Mouse (Mus musculus) kidney, postnatal 0 days (tissue): ENCODE data around the gene Ankrd11. TPM values are rescaled to one million over a fixed set of nuclear protein-coding genes. Genes with fewer than 3 reads are reported as not detected.

Experiments used
- ATAC-seq: fragments of 200-750 bp; cut with Nextera tagmentation; replicated peaks from 2 replicates; pipeline ENCODE4 v1.8.0; 2017; ENCODE audit warnings: low read depth, moderate number of reproducible peaks, moderate TSS enrichment, moderate library complexity; ENCODE audit not compliant: low FRiP score
- DNase-seq: peaks from one replicate; pipeline ENCODE4 v3.0.0-alpha.2; 2016; ENCODE audit warnings: low spot score
- H3K27ac ChIP-seq: fragments of 300-500 bp; sonication (generic); 2 replicates; pipeline ENCODE4 v1.5.1; 2014; ENCODE audit warnings: mild to moderate bottlenecking
- H3K27me3 ChIP-seq: fragments of 300-500 bp; sonication (generic); 2 replicates; pipeline ENCODE4 v1.6.1; 2014; ENCODE audit warnings: low read length, mixed read lengths; ENCODE audit not compliant: insufficient read depth
- H3K36me3 ChIP-seq: fragments of 300-500 bp; sonication (generic); 2 replicates; pipeline ENCODE4 v1.6.1; 2014; ENCODE audit warnings: low read length, mixed read lengths; ENCODE audit not compliant: insufficient read depth
- H3K4me1 ChIP-seq: fragments of 300-500 bp; sonication (generic); replicated peaks from 2 replicates; pipeline ENCODE4 v1.6.1; 2014; ENCODE audit warnings: antibody characterized with exemption, low read length, mixed read lengths; ENCODE audit not compliant: insufficient read depth
- H3K4me2 ChIP-seq: fragments of 300-500 bp; sonication (generic); 2 replicates; pipeline ENCODE4 v1.6.1; 2014; ENCODE audit warnings: mild to moderate bottlenecking, low read length, moderate library complexity, mixed read lengths
- H3K4me3 ChIP-seq: fragments of 300-500 bp; sonication (generic); replicated peaks from 2 replicates; pipeline ENCODE4 v1.5.1; 2014; ENCODE audit warnings: low read depth, low read length
- H3K9ac ChIP-seq: fragments of 300-500 bp; sonication (generic); 2 replicates; pipeline ENCODE4 v1.6.1; 2014; ENCODE audit warnings: low read depth, low read length
- H3K9me3 ChIP-seq: fragments of 300-500 bp; sonication (generic); replicated peaks from 2 replicates; pipeline ENCODE4 v1.6.1; 2016; ENCODE audit warnings: low read length, inconsistent platforms, mixed read lengths
- CTCF ChIP-seq: IDR thresholded peaks from 2 replicates; pipeline ENCODE4 v1.5.1; 2016; ENCODE audit warnings: antibody characterized with exemption, low read depth, mild to moderate bottlenecking, moderate library complexity
- WGBS: fragments of 180-500 bp; shearing (Covaris S2); extraction: QIAGEN DNeasy Blood & Tissue Kit; methylation state at CpG from one replicate; pipeline ENCODE4 v1.1.7; 2014; 5-methylcytosine and 5-hydroxymethylcytosine counted together
- polyA plus RNA-seq: library from polyadenylated mRNA; unstranded; fragments of >200 nt; fragmentation: Nextera tagmentation; extraction: Ambion mirVana; gene quantifications from 2 replicates; pipeline ENCODE4 v1.2.1, GENCODE M21; 2015

Gene Ankrd11
- polyA plus RNA-seq, 1 experiment from 2014 or later, result 57.9 TPM

- Histone ChIP-seq H3K4me1 (peaks cover 18% of the 10 kb centered on the region), H3K9me3 (no peaks in the 10 kb centered on the region), H3K36me3 (no peaks in the 10 kb centered on the region), H3K9ac (peak overlapping the region; percentile 100), H3K27ac (peak overlapping the region; percentile 99), H3K4me3 (peak overlapping the region; percentile 99), H3K4me2 (peak overlapping the region; percentile 68), H3K27me3 (no peaks in the 10 kb centered on the region)
- DNase-seq (no peak), ATAC-seq (0 out of 2 replicates have a peak, but pooled peaks have one; percentile 0)
- TF ChIP-seq CTCF, result no peak
- whole genome bisulfite sequencing, result under 1% methylated on average over 54 of the region's 60 CpGs
Measured at GRCm38 (mm10) chr8:123041774-123042105, 337 bp downstream of the Ankrd11 start.

DNA sequence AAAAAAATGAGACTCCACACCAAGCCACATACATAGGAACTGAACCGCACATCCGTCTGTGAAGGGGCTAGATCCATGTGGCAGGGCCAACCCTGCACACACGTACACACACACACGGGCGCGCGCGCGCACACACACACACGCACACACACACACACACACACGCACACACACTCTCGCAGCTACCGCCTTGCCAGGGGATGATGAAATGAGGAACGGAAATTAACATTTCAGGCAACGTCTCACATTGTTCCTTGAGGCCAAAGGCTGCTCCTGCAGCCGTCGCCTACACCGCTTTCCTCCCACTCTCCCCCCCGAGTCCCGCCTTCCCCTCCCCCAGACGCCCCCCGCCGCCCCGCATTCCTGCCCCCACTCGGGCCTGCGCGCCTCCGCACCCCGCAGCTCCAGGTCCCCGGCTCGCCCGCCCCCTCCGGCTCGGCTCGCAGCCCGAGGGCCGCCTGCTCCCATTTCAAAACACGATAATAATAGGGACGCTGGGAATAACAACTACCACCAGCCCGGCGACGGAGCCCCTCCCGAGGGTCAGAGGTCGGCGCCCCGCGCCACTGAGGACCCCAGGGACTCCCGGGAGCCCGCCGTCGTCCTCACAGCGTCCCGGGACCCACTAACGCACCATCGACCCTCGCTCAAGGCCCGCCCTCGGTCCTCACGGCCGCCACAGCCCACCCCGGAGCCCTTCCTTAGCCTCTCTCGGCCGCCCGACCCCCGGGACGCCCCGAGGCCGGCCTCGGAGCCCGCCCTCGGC is 886 bp downstream of the Ankrd11 start:
- no peak; the same call in 1 of the 2 replicates for TF ChIP-seq CTCF
- peak overlapping the region; percentile 99 for H3K4me3 ChIP-seq
- no peaks in the 10 kb centered on the region for H3K36me3 ChIP-seq
- H3K4me2 ChIP-seq, result peak overlapping the region; percentile 68
- peak overlapping the region; percentile 99 for H3K27ac ChIP-seq
- no peaks in the 10 kb centered on the region for H3K9me3 ChIP-seq
- DNase-seq (peak; percentile 79), ATAC-seq (0 out of 2 replicates have a peak, but pooled peaks have one; percentile 1)
- under 1% methylated on average over 65 of the region's 71 CpGs for WGBS
- H3K4me1 ChIP-seq, result peaks cover 18% of the 10 kb centered on the region
- peak overlapping the region; percentile 100 for H3K9ac ChIP-seq
- H3K27me3 ChIP-seq, result no peaks in the 10 kb centered on the region

GRCm38 (mm10) chr8:123040110-123040650 is 1.9 kb downstream of the Ankrd11 start:
- Histone ChIP-seq H3K36me3 (no peaks in the 10 kb centered on the region), H3K4me2 (peak overlapping the region; percentile 68), H3K27ac (0 out of 2 replicates have a peak overlapping the region, but pooled peaks have one; percentile 99), H3K4me3 (peak overlapping the region; percentile 99; the same call in 1 of the 2 replicates), H3K4me1 (peaks cover 24% of the 10 kb centered on the region), H3K9ac (peak overlapping the region; percentile 25; the same call in 1 of the 2 replicates), H3K9me3 (no peaks in the 10 kb centered on the region), H3K27me3 (no peaks in the 10 kb centered on the region)
- no peak for TF ChIP-seq CTCF
- peak; percentile 76 for DNase-seq
- WGBS, result 7% methylated on average over 4 of the region's 4 CpGs
- ATAC-seq, result no peak

- 60% methylated on average over 11 of the region's 11 CpGs for WGBS
- Histone ChIP-seq H3K36me3 (no peaks in the 10 kb centered on the region), H3K27me3 (no peaks in the 10 kb centered on the region), H3K4me1 (peaks cover 24% of the 10 kb centered on the region), H3K4me3 (no peak overlapping the region), H3K4me2 (peak overlapping the region; percentile 68), H3K27ac (0 out of 2 replicates have a peak overlapping the region, but pooled peaks have one; percentile 99), H3K9ac (peak overlapping the region; percentile 25; the same call in 1 of the 2 replicates), H3K9me3 (no peaks in the 10 kb centered on the region)
- no peak for ATAC-seq
- no peak for DNase-seq
- TF ChIP-seq CTCF, result no peak
Measured at GRCm38 (mm10) chr8:123039376-123040109, 2.5 kb downstream of the Ankrd11 start.

DNA sequence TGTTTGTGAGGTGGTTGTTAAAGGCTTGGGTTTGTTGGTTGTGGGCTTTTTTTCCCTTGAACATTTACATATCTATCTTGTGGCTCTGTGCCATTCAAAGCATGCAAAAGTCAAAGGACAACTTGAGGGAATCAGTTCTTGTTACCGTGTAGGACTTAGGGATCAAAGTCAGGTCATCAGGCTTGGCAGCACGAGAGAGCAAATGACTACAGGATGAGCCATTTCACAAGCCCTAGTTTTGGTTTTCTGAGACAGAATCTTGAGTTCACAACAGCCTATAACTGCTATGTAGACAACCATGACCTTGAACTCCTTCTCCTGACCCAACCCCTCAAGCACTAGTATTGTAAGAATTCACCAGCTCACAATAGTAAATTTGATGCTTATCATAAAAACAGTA is 3.7 kb downstream of the Ankrd11 start:
- Histone ChIP-seq H3K9me3 (no peaks in the 10 kb centered on the region), H3K27ac (no peak overlapping the region), H3K4me2 (no peak overlapping the region), H3K36me3 (no peaks in the 10 kb centered on the region), H3K4me1 (peaks cover 28% of the 10 kb centered on the region), H3K9ac (no peak overlapping the region), H3K27me3 (no peaks in the 10 kb centered on the region), H3K4me3 (no peak overlapping the region)
- ATAC-seq, result no peak
- no peak for DNase-seq
- no peak for TF ChIP-seq CTCF
- 31% methylated on average over 2 of the region's 2 CpGs for WGBS

GRCm38 (mm10) chr8:123037487-123037886 is 4.6 kb downstream of the Ankrd11 start:
- Histone ChIP-seq H3K9me3 (no peaks in the 10 kb centered on the region), H3K9ac (no peak overlapping the region), H3K36me3 (no peaks in the 10 kb centered on the region), H3K4me1 (peaks cover 28% of the 10 kb centered on the region), H3K27ac (no peak overlapping the region; the same call in 1 of the 2 replicates), H3K27me3 (no peaks in the 10 kb centered on the region), H3K4me2 (no peak overlapping the region), H3K4me3 (no peak overlapping the region)
- 73% methylated on average over 11 of the region's 11 CpGs for WGBS
- no peak for TF ChIP-seq CTCF
- ATAC-seq, result no peak
- DNase-seq, result no peak
